Mouse (Mus musculus): ENCODE measurements around the gene Pak4. TPM values are rescaled to one million over a fixed set of nuclear protein-coding genes. Genes with fewer than 3 reads are reported as not detected.

Gene Pak4
- polyA plus RNA-seq, 1 experiment: 32.8 TPM

DNA sequence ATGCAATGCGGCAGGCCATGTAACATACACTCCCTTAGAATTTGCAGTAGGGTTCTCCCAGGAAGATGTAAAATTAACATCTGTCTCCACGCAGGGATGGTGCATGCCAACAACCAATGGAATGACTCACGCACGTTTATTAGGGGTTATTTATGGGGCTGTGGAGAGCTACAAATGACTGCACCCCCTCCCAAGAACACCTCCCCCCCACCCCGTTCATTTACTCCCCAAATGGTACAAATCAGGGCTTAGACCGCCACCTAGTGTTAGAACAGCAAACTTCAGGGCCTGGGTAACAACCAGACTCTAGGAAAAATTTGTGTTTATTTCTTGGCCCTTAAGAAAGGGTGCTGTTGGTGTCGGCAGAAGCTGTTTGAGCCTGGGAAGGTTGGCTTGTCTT, 3.7 kb upstream of the Pak4 start:
- Histone ChIP-seq H3K27ac (ENCODE audit: control insufficient read depth, insufficient read depth, low read length) (no peak overlapping the region), H3K4me1 (replicated peaks; ENCODE audit: control insufficient read depth, insufficient read depth, low read length) (peaks cover 9% of the 10 kb centered on the region), H3K27me3 (ENCODE audit: control insufficient read depth, insufficient read depth, low read length) (no peaks in the 10 kb centered on the region), H3K36me3 (ENCODE audit: control insufficient read depth, insufficient read depth, low read length) (no peaks in the 10 kb centered on the region), H3K4me3 (ENCODE audit: control insufficient read depth, insufficient read depth, low read length) (no peak overlapping the region)
- 48% methylated on average over 7 of the region's 7 CpGs for WGBS
- TF ChIP-seq POLR2A (IDR thresholded peaks at IDR 0.05; ENCODE audit: control insufficient read depth, extremely low read depth, insufficient read depth, low read length, poor library complexity) (no peak), CTCF (IDR thresholded peaks at IDR 0.05; ENCODE audit: borderline replicate concordance, control insufficient read depth, extremely low read depth, insufficient read depth, low read length, poor library complexity) (no peak)
- DNase-seq: peak; percentile 49

DNA sequence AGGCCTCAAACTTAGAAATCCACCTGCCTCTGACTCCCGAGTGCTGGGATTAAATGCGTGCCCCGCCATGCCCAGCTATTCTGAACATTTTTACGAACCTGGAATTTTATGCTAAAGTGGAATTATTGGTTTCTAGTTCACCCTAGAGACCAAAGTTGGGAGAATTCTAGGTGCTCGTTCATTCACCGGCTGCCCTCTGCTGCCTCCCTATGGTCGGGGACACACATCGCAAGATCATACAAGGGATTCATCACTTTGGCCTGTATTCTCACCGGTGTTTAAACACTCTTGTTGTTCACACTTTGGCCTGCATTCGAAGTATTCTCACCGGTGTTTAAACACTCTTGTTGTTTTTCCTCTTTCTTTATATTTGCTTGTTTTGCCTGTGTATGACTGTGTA, 3.0 kb upstream of the Pak4 start:
- H3K36me3 ChIP-seq (ENCODE audit: control insufficient read depth, insufficient read depth, low read length): no peaks in the 10 kb centered on the region
- H3K27me3 ChIP-seq (ENCODE audit: control insufficient read depth, insufficient read depth, low read length): no peaks in the 10 kb centered on the region
- peaks cover 13% of the 10 kb centered on the region for H3K4me1 ChIP-seq (replicated peaks; ENCODE audit: control insufficient read depth, insufficient read depth, low read length)
- peak; percentile 82 for DNase-seq
- 5% methylated on average over 11 of the region's 11 CpGs for WGBS
- no peak overlapping the region for H3K4me3 ChIP-seq (ENCODE audit: control insufficient read depth, insufficient read depth, low read length)
- H3K27ac ChIP-seq (ENCODE audit: control insufficient read depth, insufficient read depth, low read length): no peak overlapping the region
- TF ChIP-seq CTCF (IDR thresholded peaks at IDR 0.05; ENCODE audit: borderline replicate concordance, control insufficient read depth, extremely low read depth, insufficient read depth, low read length, poor library complexity): no peak
- no peak for TF ChIP-seq POLR2A (IDR thresholded peaks at IDR 0.05; ENCODE audit: control insufficient read depth, extremely low read depth, insufficient read depth, low read length, poor library complexity)

DNA sequence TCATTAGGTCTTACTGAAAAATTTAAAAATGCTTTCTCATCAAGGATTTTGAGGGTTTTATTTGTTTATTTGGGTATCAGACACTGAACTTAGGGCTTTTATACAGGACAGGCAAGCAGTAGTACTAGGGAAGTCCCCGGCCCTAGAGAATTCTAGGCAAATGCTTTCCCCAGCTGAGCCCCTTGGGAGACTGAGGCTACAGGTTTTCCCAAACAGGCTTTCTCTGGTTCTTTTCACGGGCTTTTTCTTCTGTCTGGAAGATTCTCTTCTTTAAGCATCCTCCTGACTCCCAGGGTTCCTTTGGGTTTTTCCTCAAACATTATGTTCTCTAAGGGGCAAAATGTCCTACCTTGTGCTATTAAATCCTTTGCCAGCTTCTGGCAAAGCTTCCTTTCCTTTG, 966 bp upstream of the Pak4 start:
- Histone ChIP-seq H3K4me3 (ENCODE audit: control insufficient read depth, insufficient read depth, low read length) (no peak overlapping the region), H3K27me3 (ENCODE audit: control insufficient read depth, insufficient read depth, low read length) (no peaks in the 10 kb centered on the region), H3K27ac (ENCODE audit: control insufficient read depth, insufficient read depth, low read length) (no peak overlapping the region), H3K36me3 (ENCODE audit: control insufficient read depth, insufficient read depth, low read length) (no peaks in the 10 kb centered on the region), H3K4me1 (replicated peaks; ENCODE audit: control insufficient read depth, insufficient read depth, low read length) (peaks cover 13% of the 10 kb centered on the region)
- DNase-seq: no peak
- WGBS: 79% methylated on average over 2 of the region's 2 CpGs
- TF ChIP-seq CTCF (IDR thresholded peaks at IDR 0.05; ENCODE audit: borderline replicate concordance, control insufficient read depth, extremely low read depth, insufficient read depth, low read length, poor library complexity): no peak
- no peak for TF ChIP-seq POLR2A (IDR thresholded peaks at IDR 0.05; ENCODE audit: control insufficient read depth, extremely low read depth, insufficient read depth, low read length, poor library complexity)

DNA sequence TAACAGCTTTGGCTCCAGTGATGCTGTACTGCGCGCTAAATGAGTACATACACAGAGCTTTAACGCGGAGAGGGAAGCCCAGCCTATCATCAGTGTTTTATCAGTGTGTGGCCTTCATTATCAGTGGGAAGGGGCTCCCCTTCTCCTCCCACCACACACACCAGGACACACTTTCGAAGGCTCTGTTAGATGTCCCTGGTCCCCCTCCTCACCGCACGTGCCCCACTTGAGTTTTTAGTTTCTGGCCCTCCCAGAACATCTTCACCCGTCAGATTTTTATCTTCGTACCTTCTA, 761 bp downstream of the Pak4 start:
- Histone ChIP-seq H3K27me3 (ENCODE audit: control insufficient read depth, insufficient read depth, low read length) (no peaks in the 10 kb centered on the region), H3K27ac (ENCODE audit: control insufficient read depth, insufficient read depth, low read length) (no peak overlapping the region), H3K4me1 (replicated peaks; ENCODE audit: control insufficient read depth, insufficient read depth, low read length) (peaks cover 13% of the 10 kb centered on the region), H3K4me3 (ENCODE audit: control insufficient read depth, insufficient read depth, low read length) (peak overlapping the region; percentile 70), H3K36me3 (ENCODE audit: control insufficient read depth, insufficient read depth, low read length) (no peaks in the 10 kb centered on the region)
- DNase-seq: no peak
- 36% methylated on average over 9 of the region's 9 CpGs for WGBS
- TF ChIP-seq CTCF (IDR thresholded peaks at IDR 0.05; ENCODE audit: borderline replicate concordance, control insufficient read depth, extremely low read depth, insufficient read depth, low read length, poor library complexity): no peak
- TF ChIP-seq POLR2A (IDR thresholded peaks at IDR 0.05; ENCODE audit: control insufficient read depth, extremely low read depth, insufficient read depth, low read length, poor library complexity): no peak

DNA sequence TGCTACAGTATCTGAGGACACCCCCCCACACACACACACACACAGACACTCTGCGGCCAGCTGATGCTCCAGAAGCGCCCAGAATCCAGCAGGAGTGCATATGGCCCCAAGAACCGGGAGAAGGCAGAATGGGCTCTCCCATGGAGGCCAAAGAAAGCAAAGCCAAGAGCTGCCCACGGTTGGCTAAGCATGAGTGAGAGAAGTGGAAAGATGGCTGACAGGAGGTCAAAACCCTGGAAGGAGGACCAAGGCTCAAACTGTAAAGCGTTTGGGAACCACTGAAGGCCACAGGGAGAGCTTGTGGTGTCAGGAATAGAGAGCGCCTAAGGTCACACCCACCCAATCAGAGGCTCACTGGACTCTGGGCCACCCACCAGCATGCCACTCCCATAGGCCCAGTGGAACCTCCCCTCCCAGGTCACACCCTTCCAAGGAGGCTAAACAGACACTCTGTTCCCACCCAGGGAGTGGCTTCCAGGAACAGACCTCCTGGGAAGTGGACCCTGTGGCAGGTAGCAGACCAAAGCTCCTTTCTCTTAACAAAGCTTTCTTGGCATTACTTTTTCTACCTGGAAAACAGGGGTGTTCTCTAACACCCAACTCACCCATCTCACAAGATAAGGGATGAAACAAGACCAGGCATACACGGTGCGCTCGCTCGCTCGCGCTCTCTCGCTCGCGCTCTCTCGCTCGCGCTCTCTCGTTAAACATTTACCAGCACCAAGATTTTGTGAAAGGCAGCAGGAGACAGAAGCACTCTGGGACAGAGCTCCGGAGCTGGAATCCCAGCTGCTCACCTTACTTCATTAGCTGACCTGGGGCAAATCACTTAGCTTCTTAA, 1.3 kb downstream of the Pak4 start:
- Histone ChIP-seq H3K4me3 (ENCODE audit: control insufficient read depth, insufficient read depth, low read length) (no peak overlapping the region), H3K4me1 (replicated peaks; ENCODE audit: control insufficient read depth, insufficient read depth, low read length) (peaks cover 13% of the 10 kb centered on the region), H3K27ac (ENCODE audit: control insufficient read depth, insufficient read depth, low read length) (no peak overlapping the region), H3K36me3 (ENCODE audit: control insufficient read depth, insufficient read depth, low read length) (no peaks in the 10 kb centered on the region), H3K27me3 (ENCODE audit: control insufficient read depth, insufficient read depth, low read length) (no peaks in the 10 kb centered on the region)
- no peak for TF ChIP-seq CTCF (IDR thresholded peaks at IDR 0.05; ENCODE audit: borderline replicate concordance, control insufficient read depth, extremely low read depth, insufficient read depth, low read length, poor library complexity)
- TF ChIP-seq POLR2A (IDR thresholded peaks at IDR 0.05; ENCODE audit: control insufficient read depth, extremely low read depth, insufficient read depth, low read length, poor library complexity): no peak
- 91% methylated on average over 20 of the region's 20 CpGs for WGBS
- no peak for DNase-seq

DNA sequence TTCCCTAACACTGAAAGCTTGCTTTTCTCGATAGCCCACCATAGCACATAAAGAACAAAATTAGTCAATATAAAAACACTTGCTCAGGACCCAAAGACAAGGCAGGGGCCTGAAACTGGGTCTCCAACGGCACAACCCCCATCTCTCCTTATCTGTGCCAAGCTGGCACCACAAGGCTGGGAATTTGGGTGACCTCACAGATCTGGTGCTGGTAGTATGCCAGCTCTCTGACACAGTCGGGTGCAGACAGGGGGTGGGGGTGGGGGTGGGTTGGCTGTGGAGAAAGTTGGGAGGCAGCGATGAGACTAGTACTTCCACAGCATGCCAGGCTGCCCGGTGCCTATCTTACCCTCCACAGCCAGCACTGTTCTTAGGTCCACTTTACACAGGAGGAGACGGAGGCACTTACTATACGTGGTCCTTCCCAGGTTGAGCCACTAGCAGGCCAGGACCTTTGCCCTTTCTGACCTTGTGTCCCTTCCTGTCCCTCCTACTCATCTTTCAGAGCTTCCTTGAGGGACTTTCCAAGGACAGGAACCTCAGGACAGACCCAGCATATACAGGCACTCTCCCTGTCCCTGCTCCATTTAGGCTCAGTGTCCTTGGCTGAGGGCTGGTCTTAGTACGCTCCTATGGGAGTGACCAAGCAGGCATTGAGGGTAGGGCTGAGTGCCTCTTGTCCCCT, 2.1 kb downstream of the Pak4 start:
- no peak for TF ChIP-seq CTCF (IDR thresholded peaks at IDR 0.05; ENCODE audit: borderline replicate concordance, control insufficient read depth, extremely low read depth, insufficient read depth, low read length, poor library complexity)
- no peak for TF ChIP-seq POLR2A (IDR thresholded peaks at IDR 0.05; ENCODE audit: control insufficient read depth, extremely low read depth, insufficient read depth, low read length, poor library complexity)
- H3K27me3 ChIP-seq (ENCODE audit: control insufficient read depth, insufficient read depth, low read length): no peaks in the 10 kb centered on the region
- H3K27ac ChIP-seq (ENCODE audit: control insufficient read depth, insufficient read depth, low read length): no peak overlapping the region
- 95% methylated on average over 8 of the region's 8 CpGs for WGBS
- H3K36me3 ChIP-seq (ENCODE audit: control insufficient read depth, insufficient read depth, low read length): no peaks in the 10 kb centered on the region
- no peak for DNase-seq
- H3K4me3 ChIP-seq (ENCODE audit: control insufficient read depth, insufficient read depth, low read length): no peak overlapping the region
- H3K4me1 ChIP-seq (replicated peaks; ENCODE audit: control insufficient read depth, insufficient read depth, low read length): peaks cover 13% of the 10 kb centered on the region

Measured in thymus, adult 2 months (tissue).